40 mouse cellular contexts compared by ENCODE assay signal in the genomic region with DNA sequence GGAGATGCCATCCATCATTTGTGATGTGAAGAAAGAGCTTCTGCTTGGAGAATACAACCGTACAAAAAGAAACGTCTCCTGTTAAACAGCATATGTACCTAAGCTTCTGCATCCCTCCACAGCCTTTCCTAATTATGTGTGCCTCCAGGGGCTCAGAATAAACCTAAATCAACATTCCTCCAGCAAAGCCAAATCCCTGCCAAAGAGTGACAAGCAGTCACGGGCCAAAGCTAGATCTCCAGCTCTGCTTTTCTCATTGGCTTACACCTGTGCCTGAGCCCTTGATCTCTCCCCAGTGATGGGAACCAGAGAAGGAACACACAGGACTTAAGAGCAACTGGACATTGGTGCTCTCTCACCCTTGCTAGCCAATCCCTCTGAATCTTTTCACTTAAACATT. TPM values are rescaled to one million over a fixed set of nuclear protein-coding genes. Genes with fewer than 3 reads are reported as not detected.
DNase-seq lines count a peak whose midpoint lies in the region; ATAC-seq lines count a peak whose summit lies in the region.
"Had no signal": no experiment of that assay in that cellular context is flagged by ENCODE, and none has a peak within 500 bp of the region (broad histone marks: within the 10 kb centered on the region; RNA-seq: fewer than 3 reads in every experiment).

No protein-coding gene starts in this region.

- no peak overlapping the region for H3K4me3 ChIP-seq in kidney, embryonic 14.5 days (ENCODE audit: low read length)
- no peak overlapping the region for H3K4me3 ChIP-seq in embryonic facial prominence, embryonic 14.5 days (ENCODE audit: low read depth, low read length)
- H3K4me3 ChIP-seq: embryonic facial prominence, embryonic 13.5 days; erythroblast, embryonic 14.5 days; heart, embryonic 10.5 days; heart, embryonic 15.5 days; hindbrain, embryonic 12.5 days; layer of hippocampus, adult 2 months; lung, embryonic 15.5 days had no signal

- no peaks in the 10 kb centered on the region for H3K4me1 ChIP-seq in kidney, embryonic 14.5 days (ENCODE audit: control insufficient read depth, insufficient read depth, low read length)
- H3K4me1 ChIP-seq in embryonic facial prominence, embryonic 14.5 days (ENCODE audit: control insufficient read depth, insufficient read depth, low read length), result no peaks in the 10 kb centered on the region
- H3K4me1 ChIP-seq: heart, embryonic 10.5 days; heart, embryonic 15.5 days; hindbrain, embryonic 12.5 days; lung, embryonic 15.5 days had no signal

- 54% methylated on average over 3 of the region's 3 CpGs for WGBS in kidney, embryonic 14.5 days
- WGBS in embryonic facial prominence, embryonic 14.5 days, result 3% methylated on average over 3 of the region's 3 CpGs

- peak; percentile 73; the same call in 1 of the 2 replicates for ATAC-seq in kidney, embryonic 14.5 days (ENCODE audit: low FRiP score, low TSS enrichment)
- ATAC-seq in embryonic facial prominence, embryonic 14.5 days (ENCODE audit: low read depth), result peak; percentile 41; the same call in 1 of the 2 replicates
- ATAC-seq: intestine, embryonic 16.5 days; Patski had no signal

- no peaks in the 10 kb centered on the region for H3K9me3 ChIP-seq in kidney, embryonic 14.5 days (ENCODE audit: control insufficient read depth, low read length)
- H3K9me3 ChIP-seq in embryonic facial prominence, embryonic 14.5 days (ENCODE audit: control insufficient read depth, low read length), result no peaks in the 10 kb centered on the region
- H3K9me3 ChIP-seq: embryonic facial prominence, embryonic 13.5 days; heart, embryonic 10.5 days; heart, embryonic 15.5 days; hindbrain, embryonic 12.5 days; lung, embryonic 15.5 days had no signal

- H3K4me2 ChIP-seq in kidney, embryonic 14.5 days (replicated peaks; ENCODE audit: low read depth, low read length), result no peak overlapping the region
- H3K4me2 ChIP-seq in embryonic facial prominence, embryonic 14.5 days (ENCODE audit: low read depth, low read length), result no peak overlapping the region
- H3K4me2 ChIP-seq: embryonic facial prominence, embryonic 13.5 days; heart, embryonic 15.5 days; hindbrain, embryonic 12.5 days; liver, embryonic 11.5 days; lung, embryonic 15.5 days; midbrain, embryonic 11.5 days had no signal

- no peaks in the 10 kb centered on the region for H3K36me3 ChIP-seq in kidney, embryonic 14.5 days (ENCODE audit: control insufficient read depth, insufficient read depth, low read length)
- H3K36me3 ChIP-seq in embryonic facial prominence, embryonic 14.5 days (ENCODE audit: control insufficient read depth, insufficient read depth, low read length), result no peaks in the 10 kb centered on the region
- H3K36me3 ChIP-seq: embryonic facial prominence, embryonic 13.5 days; heart, embryonic 10.5 days; heart, embryonic 15.5 days; hindbrain, embryonic 12.5 days; lung, embryonic 15.5 days had no signal

- no peaks in the 10 kb centered on the region for H3K27me3 ChIP-seq in kidney, embryonic 14.5 days (ENCODE audit: control insufficient read depth, insufficient read depth, low read length)
- H3K27me3 ChIP-seq in embryonic facial prominence, embryonic 14.5 days (replicated peaks; ENCODE audit: control insufficient read depth, insufficient read depth, low read length), result no peaks in the 10 kb centered on the region
- H3K27me3 ChIP-seq: embryonic facial prominence, embryonic 13.5 days; heart, embryonic 15.5 days; hindbrain, embryonic 12.5 days; lung, embryonic 15.5 days had no signal

- no peak for DNase-seq in kidney, postnatal 4 days
- peak; percentile 21 for DNase-seq in embryo, embryonic 10.5 days (ENCODE audit: low spot score)
- peak; percentile 72 for DNase-seq in embryonic facial prominence, embryonic 14.5 days (ENCODE audit: low spot score)
- peak; percentile 48 for DNase-seq in mesoderm, embryonic 11.5 days (ENCODE audit: low read depth, low spot score)
- no peak for DNase-seq in left cerebral cortex, adult 18-20 months (ENCODE audit: low spot score in 2 of 2)
- DNase-seq in neural tube, embryonic 10.5 days (ENCODE audit: extremely low spot score, low spot score), result no peak
- DNase-seq: adrenal gland, postnatal 10 days; cerebellum, adult 11-12 months; cerebellum, adult 9-11 months; gastrocnemius, postnatal 25 days; heart, adult 11 months; kidney, adult 8-10 months; kidney, postnatal 25 days; right cerebral cortex, postnatal 25 days; thymus, adult 18-20 months; thymus, postnatal 25 days had no signal

- no peak overlapping the region for H3K27ac ChIP-seq in kidney, embryonic 14.5 days (ENCODE audit: low read depth, low read length)
- no peak overlapping the region for H3K27ac ChIP-seq in embryonic facial prominence, embryonic 14.5 days (replicated peaks; ENCODE audit: low read depth, low read length)
- H3K27ac ChIP-seq: embryonic facial prominence, embryonic 13.5 days; heart, embryonic 10.5 days; heart, embryonic 15.5 days; hindbrain, embryonic 12.5 days; layer of hippocampus, adult 2 months; lung, embryonic 15.5 days; stomach, postnatal 0 days had no signal

- H3K9ac ChIP-seq in kidney, embryonic 14.5 days (ENCODE audit: low read depth, low read length), result no peak overlapping the region
- no peak overlapping the region for H3K9ac ChIP-seq in embryonic facial prominence, embryonic 14.5 days (ENCODE audit: low read depth, low read length)
- H3K9ac ChIP-seq: embryonic facial prominence, embryonic 13.5 days; heart, embryonic 15.5 days; hindbrain, embryonic 12.5 days; lung, embryonic 15.5 days had no signal

RNA-seq across cellular contexts. Expression of a gene that starts 5.8 kb away (rescaled TPM):
- 0.31 and 0.41 TPM in 2 replicates for polyA plus RNA-seq in kidney, embryonic 14.5 days (2014; fragmentation: Nextera tagmentation; extraction: Ambion mirVana)
- polyA plus RNA-seq in embryonic facial prominence, embryonic 14.5 days (2014; fragmentation: Nextera tagmentation; extraction: Ambion mirVana), result 0.14 TPM in 1 of 2 replicates, not detected in the other
- not detected for total RNA-seq in left cerebral cortex, adult 18-20 months (2021)
- total RNA-seq: adrenal gland, postnatal 10 days; gastrocnemius, adult 18-20 months; gastrocnemius, postnatal 25 days; heart, postnatal 25 days; layer of hippocampus, adult 2 months; layer of hippocampus, postnatal 14 days; left cerebral cortex, adult 8-10 months; left cerebral cortex, postnatal 36 days; megakaryocyte progenitor cell, adult 5-6 weeks; MEL had no signal
- polyA plus RNA-seq: embryonic facial prominence, embryonic 13.5 days; erythroblast, embryonic 14.5 days; forebrain, embryonic 11.5 days; heart, embryonic 10.5 days; heart, embryonic 15.5 days; hindbrain, embryonic 12.5 days; intestine, embryonic 16.5 days; liver, embryonic 11.5 days; liver, embryonic 16.5 days; lung, embryonic 15.5 days; midbrain, embryonic 11.5 days; neural tube, embryonic 14.5 days; Patski; spleen, adult 2 months; stomach, postnatal 0 days had no signal

Comparison
In these comparisons a context has a peak if more than half of its experiments do, and no peak if none do; other contexts are left out.
1. DNase-seq: peak in embryo, embryonic 10.5 days (single experiment), embryonic facial prominence, embryonic 14.5 days (single experiment) and mesoderm, embryonic 11.5 days (single experiment); none in kidney, postnatal 4 days (0 of 2), left cerebral cortex, adult 18-20 months (0 of 2) and neural tube, embryonic 10.5 days (single experiment).